Mouse (Mus musculus): ENCODE measurements at regions not wholly inside any gene's neighbourhood (a gene's known extent, or its start where the extent isn't known, plus 50 kb on each side); places are given as distances from the start of the nearest gene placed in this dataset.

DNA sequence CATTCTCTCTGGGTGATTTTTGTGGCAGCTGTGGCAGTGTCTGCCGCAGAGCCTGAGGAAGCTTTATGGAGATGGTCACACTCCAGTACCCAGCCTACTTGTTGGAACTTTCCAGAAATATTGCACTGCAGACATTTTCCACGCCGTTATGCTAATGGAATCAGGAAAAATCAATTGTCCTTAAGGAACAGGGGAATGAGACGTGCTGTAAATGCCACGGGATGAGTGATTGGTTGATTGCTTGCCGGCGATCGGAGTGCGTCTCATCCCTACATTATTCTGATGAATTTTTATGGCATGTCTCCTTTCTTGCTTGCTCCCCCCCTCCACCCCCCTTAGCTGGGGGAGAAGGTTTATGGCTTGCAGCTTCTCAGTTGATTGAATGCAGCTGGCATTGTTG is 142.9 kb downstream of the Dmrta2 start:
- H3K4me2 ChIP-seq (ENCODE audit: low read length), result 0 out of 2 replicates have a peak overlapping the region, but pooled peaks have one; percentile 20
- peaks cover 7% of the 10 kb centered on the region for H3K4me1 ChIP-seq (replicated peaks; ENCODE audit: control insufficient read depth, insufficient read depth, low read length)
- no peak overlapping the region for H3K9ac ChIP-seq (replicated peaks; ENCODE audit: low read depth, low read length)
- no peak overlapping the region for H3K4me3 ChIP-seq (replicated peaks; ENCODE audit: low read length)
- 62% methylated on average over 9 of the region's 9 CpGs for WGBS
- no peaks in the 10 kb centered on the region for H3K27me3 ChIP-seq (replicated peaks; ENCODE audit: control insufficient read depth, insufficient read depth, low read length)
- H3K36me3 ChIP-seq (ENCODE audit: control insufficient read depth, insufficient read depth), result no peaks in the 10 kb centered on the region
- peak; percentile 31; the same call in 1 of the 2 replicates for ATAC-seq
- peak overlapping the region; percentile 24 for H3K27ac ChIP-seq (ENCODE audit: low read length)
- no peaks in the 10 kb centered on the region for H3K9me3 ChIP-seq (ENCODE audit: control insufficient read depth, low read length)

DNA sequence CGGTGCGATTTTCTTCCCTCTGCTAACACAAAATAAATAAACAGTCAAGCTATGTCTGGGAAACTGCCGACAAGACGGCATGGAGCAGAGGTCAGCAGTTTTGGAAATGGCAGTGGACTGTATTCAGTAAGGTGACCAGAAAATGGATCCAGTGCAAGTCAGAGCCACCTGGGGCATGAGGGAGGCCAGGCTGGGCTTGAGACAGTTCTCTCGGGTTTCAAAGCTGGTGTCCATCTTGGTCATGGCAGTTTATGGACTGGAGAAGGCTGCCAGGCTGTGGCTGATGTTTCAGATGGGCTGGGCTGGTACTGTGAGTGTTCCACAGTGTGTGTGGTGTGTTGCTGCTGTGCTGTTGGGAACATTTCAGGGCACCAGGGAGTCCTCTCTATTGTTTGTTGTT is 143.6 kb downstream of the Dmrta2 start:
- WGBS, result 21% methylated on average over 5 of the region's 5 CpGs

DNA sequence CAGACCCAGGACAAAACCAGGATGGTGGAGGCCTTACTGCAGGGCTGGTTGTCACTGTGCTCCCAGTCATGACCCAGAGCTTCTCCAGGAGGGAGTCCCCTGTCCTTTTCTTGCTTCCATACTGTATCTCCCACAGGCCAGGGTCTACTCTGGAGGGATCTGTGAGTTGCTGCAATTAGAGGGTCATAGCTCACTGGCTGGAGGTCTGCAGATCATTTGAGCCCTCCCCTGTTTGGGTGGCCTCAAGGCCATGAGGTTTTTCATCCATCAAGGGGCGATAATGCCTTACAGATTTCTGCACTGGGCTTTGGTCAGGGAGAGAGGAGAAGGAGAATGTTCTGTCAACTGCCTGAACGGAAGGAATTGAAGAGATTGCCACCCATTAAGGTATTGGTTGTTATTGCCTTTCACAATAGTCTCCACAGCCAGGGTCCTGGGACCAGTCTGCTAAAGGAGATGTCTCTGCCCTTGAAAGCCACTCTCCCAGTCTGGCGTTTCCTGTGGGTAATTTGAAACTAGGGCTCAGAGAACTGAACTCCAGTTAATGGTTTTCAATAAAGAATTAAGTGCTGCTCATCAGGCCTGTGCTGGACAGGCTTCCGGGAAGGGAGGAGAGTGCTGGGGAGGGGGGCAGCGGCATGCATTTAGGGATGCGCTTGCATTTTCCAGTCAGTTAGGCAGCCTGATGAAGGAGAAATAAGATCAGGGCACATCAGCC is 147.4 kb downstream of the Dmrta2 start:
- H3K4me3 ChIP-seq (replicated peaks; ENCODE audit: low read length), result no peak overlapping the region
- 47% methylated on average over 6 of the region's 6 CpGs for WGBS
- no peak for ATAC-seq
- H3K9me3 ChIP-seq (ENCODE audit: control insufficient read depth, low read length), result no peaks in the 10 kb centered on the region
- no peaks in the 10 kb centered on the region for H3K36me3 ChIP-seq (ENCODE audit: control insufficient read depth, insufficient read depth)
- H3K4me2 ChIP-seq (ENCODE audit: low read length), result no peak overlapping the region
- no peak overlapping the region for H3K27ac ChIP-seq (ENCODE audit: low read length)
- H3K9ac ChIP-seq (replicated peaks; ENCODE audit: low read depth, low read length), result no peak overlapping the region
- no peaks in the 10 kb centered on the region for H3K27me3 ChIP-seq (replicated peaks; ENCODE audit: control insufficient read depth, insufficient read depth, low read length)
- peaks cover 12% of the 10 kb centered on the region for H3K4me1 ChIP-seq (replicated peaks; ENCODE audit: control insufficient read depth, insufficient read depth, low read length)

More for the DNA sequence above, 143.6 kb downstream of the Dmrta2 start:
- Histone ChIP-seq H3K4me1 (replicated peaks; ENCODE audit: control insufficient read depth, insufficient read depth, low read length) (peaks cover 7% of the 10 kb centered on the region), H3K9me3 (ENCODE audit: control insufficient read depth, low read length) (no peaks in the 10 kb centered on the region), H3K36me3 (ENCODE audit: control insufficient read depth, insufficient read depth) (no peaks in the 10 kb centered on the region), H3K9ac (replicated peaks; ENCODE audit: low read depth, low read length) (no peak overlapping the region), H3K27me3 (replicated peaks; ENCODE audit: control insufficient read depth, insufficient read depth, low read length) (no peaks in the 10 kb centered on the region), H3K4me2 (ENCODE audit: low read length) (no peak overlapping the region), H3K27ac (ENCODE audit: low read length) (peak overlapping the region; percentile 55), H3K4me3 (replicated peaks; ENCODE audit: low read length) (no peak overlapping the region)
- ATAC-seq, result no peak; the same call in 1 of the 2 replicates

DNA sequence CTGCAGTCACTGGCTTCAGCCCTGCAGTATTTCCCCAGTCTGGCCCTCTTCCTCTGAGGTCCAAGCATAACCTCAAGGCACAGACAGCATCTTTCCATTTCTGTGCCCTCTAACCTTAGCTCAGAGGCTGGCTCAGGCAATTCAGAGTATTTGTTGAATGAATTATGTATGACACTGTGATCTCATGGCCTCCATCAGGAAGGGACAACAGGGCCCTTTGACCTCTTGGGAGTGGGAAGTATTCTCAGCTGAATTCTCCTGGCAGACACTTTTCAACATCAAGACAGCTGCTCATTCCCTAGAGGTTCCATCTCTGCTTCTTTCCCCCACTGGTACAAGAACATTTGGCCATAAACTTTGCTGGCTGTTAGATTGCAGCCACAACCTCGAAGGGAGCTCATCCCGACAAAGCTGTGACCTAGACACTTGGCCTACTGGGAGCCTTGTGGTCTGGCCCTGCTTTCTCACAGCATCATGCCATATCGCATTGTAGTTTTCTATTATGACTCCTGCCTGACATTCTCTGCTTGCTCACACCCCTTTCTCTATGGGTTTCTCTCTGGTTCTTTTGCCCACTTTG is 150.2 kb downstream of the Dmrta2 start:
- no peak for ATAC-seq
- H3K9ac ChIP-seq (replicated peaks; ENCODE audit: low read depth, low read length), result no peak overlapping the region
- H3K4me1 ChIP-seq (replicated peaks; ENCODE audit: control insufficient read depth, insufficient read depth, low read length), result peaks cover 5% of the 10 kb centered on the region
- 87% methylated on average over 3 of the region's 3 CpGs for WGBS
- H3K27me3 ChIP-seq (replicated peaks; ENCODE audit: control insufficient read depth, insufficient read depth, low read length), result no peaks in the 10 kb centered on the region
- H3K36me3 ChIP-seq (ENCODE audit: control insufficient read depth, insufficient read depth), result no peaks in the 10 kb centered on the region
- no peak overlapping the region for H3K4me2 ChIP-seq (ENCODE audit: low read length)
- no peaks in the 10 kb centered on the region for H3K9me3 ChIP-seq (ENCODE audit: control insufficient read depth, low read length)
- no peak overlapping the region for H3K27ac ChIP-seq (ENCODE audit: low read length)
- no peak overlapping the region for H3K4me3 ChIP-seq (replicated peaks; ENCODE audit: low read length)

DNA sequence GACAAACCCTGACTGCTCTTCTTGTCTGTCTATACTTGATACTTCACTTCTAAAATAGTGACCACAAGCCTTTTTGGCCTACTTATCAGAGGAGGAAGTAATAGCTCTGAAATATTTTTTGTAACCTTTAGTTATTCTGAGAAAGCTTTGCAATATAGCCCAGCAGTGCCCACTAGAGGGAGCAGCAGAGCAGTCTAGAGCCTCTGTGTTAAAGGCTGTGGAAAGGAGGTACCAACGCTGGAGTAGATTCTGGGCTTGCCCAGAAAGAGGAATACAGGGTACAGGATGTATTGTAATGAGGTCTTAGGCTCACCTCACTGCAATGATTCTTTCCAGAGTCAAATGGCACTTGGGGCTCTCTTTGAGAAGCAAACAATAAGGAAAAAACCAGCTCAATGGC is 151.1 kb downstream of the Dmrta2 start:
- 0% methylated on average over 1 of the region's 1 CpGs for WGBS
- Histone ChIP-seq H3K36me3 (ENCODE audit: control insufficient read depth, insufficient read depth) (no peaks in the 10 kb centered on the region), H3K9me3 (ENCODE audit: control insufficient read depth, low read length) (no peaks in the 10 kb centered on the region), H3K4me1 (replicated peaks; ENCODE audit: control insufficient read depth, insufficient read depth, low read length) (peaks cover 5% of the 10 kb centered on the region), H3K27ac (ENCODE audit: low read length) (no peak overlapping the region), H3K4me3 (replicated peaks; ENCODE audit: low read length) (no peak overlapping the region), H3K9ac (replicated peaks; ENCODE audit: low read depth, low read length) (no peak overlapping the region), H3K4me2 (ENCODE audit: low read length) (no peak overlapping the region), H3K27me3 (replicated peaks; ENCODE audit: control insufficient read depth, insufficient read depth, low read length) (no peaks in the 10 kb centered on the region)
- ATAC-seq, result peak; percentile 92

DNA sequence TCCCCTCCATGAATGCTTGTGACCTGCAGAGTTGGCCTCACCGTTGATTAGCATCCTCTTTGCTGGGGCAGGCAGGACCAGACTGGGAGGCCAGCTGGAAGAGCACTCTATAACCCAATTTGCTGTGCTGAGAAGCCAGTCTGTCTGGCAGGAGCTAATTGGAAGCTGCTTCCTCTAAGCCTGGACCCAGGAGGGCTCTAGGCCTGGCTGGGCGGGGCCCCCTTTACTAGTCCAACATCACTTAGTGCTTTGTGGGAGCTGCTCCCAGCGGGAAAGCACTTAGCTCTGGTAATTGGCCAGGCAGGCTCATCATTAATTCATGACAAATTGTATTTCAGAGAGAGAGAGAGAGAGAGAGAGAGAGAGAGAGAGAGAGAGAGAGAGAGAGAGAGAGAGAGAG is 151.7 kb downstream of the Dmrta2 start:
- WGBS, result 21% methylated on average over 3 of the region's 3 CpGs
- H3K27ac ChIP-seq (ENCODE audit: low read length), result no peak overlapping the region
- H3K36me3 ChIP-seq (ENCODE audit: control insufficient read depth, insufficient read depth), result no peaks in the 10 kb centered on the region
- no peak overlapping the region for H3K4me2 ChIP-seq (ENCODE audit: low read length)
- H3K27me3 ChIP-seq (replicated peaks; ENCODE audit: control insufficient read depth, insufficient read depth, low read length), result no peaks in the 10 kb centered on the region
- peaks cover 5% of the 10 kb centered on the region for H3K4me1 ChIP-seq (replicated peaks; ENCODE audit: control insufficient read depth, insufficient read depth, low read length)
- no peaks in the 10 kb centered on the region for H3K9me3 ChIP-seq (ENCODE audit: control insufficient read depth, low read length)
- peak; percentile 70 for ATAC-seq
- H3K9ac ChIP-seq (replicated peaks; ENCODE audit: low read depth, low read length), result no peak overlapping the region
- no peak overlapping the region for H3K4me3 ChIP-seq (replicated peaks; ENCODE audit: low read length)

DNA sequence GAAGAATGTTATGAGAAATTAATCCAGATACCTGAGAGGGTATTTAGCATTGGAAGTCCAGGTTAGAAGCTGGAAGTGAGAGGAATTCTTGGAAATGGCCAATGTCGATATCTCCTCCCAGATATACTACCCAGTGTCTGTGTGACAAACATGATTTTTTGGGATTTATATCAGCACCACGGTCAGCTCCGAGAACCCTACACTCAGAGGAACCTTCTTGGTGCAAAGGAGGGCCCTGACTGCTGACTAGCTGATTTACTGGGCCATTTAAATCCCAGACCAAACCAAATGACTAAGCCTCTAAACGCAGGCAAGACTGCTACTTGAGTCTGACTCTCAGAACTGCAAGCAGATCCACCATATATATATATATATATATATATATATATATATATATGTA is 154.2 kb downstream of the Dmrta2 start:
- Histone ChIP-seq H3K36me3 (ENCODE audit: control insufficient read depth, insufficient read depth) (no peaks in the 10 kb centered on the region), H3K27ac (ENCODE audit: low read length) (no peak overlapping the region), H3K4me2 (ENCODE audit: low read length) (no peak overlapping the region), H3K9me3 (ENCODE audit: control insufficient read depth, low read length) (no peaks in the 10 kb centered on the region), H3K4me3 (replicated peaks; ENCODE audit: low read length) (no peak overlapping the region), H3K27me3 (replicated peaks; ENCODE audit: control insufficient read depth, insufficient read depth, low read length) (no peaks in the 10 kb centered on the region), H3K9ac (replicated peaks; ENCODE audit: low read depth, low read length) (no peak overlapping the region), H3K4me1 (replicated peaks; ENCODE audit: control insufficient read depth, insufficient read depth, low read length) (peaks cover 8% of the 10 kb centered on the region)
- no peak for ATAC-seq
- 66% methylated on average over 4 of the region's 4 CpGs for WGBS

DNA sequence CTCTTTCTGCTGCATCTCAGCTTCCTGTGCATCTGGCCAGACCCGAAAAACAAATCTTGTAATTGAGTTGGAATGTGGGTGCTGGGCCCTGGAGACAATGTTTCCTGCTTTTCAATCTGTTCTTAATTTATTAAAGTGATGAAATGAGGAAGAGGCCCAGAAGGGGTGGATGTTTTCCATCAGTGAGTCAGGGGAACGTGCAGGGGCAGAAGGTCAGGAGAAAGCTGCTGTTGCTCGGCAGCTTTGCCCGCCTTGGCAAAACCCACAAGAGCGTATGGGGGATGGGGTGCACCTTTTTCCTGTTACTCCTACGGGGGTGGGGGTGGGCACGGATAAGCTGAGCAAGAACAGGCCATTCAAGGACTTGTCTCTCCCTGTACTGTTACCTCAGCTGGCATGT is 156.2 kb downstream of the Dmrta2 start:
- WGBS, result 61% methylated on average over 7 of the region's 7 CpGs
- no peak overlapping the region for H3K9ac ChIP-seq (replicated peaks; ENCODE audit: low read depth, low read length)
- no peak overlapping the region for H3K27ac ChIP-seq (ENCODE audit: low read length)
- no peak for ATAC-seq
- H3K36me3 ChIP-seq (ENCODE audit: control insufficient read depth, insufficient read depth), result no peaks in the 10 kb centered on the region
- H3K4me1 ChIP-seq (replicated peaks; ENCODE audit: control insufficient read depth, insufficient read depth, low read length), result peaks cover 8% of the 10 kb centered on the region
- H3K4me2 ChIP-seq (ENCODE audit: low read length), result no peak overlapping the region
- no peak overlapping the region for H3K4me3 ChIP-seq (replicated peaks; ENCODE audit: low read length)
- no peaks in the 10 kb centered on the region for H3K27me3 ChIP-seq (replicated peaks; ENCODE audit: control insufficient read depth, insufficient read depth, low read length)
- H3K9me3 ChIP-seq (ENCODE audit: control insufficient read depth, low read length), result no peaks in the 10 kb centered on the region

DNA sequence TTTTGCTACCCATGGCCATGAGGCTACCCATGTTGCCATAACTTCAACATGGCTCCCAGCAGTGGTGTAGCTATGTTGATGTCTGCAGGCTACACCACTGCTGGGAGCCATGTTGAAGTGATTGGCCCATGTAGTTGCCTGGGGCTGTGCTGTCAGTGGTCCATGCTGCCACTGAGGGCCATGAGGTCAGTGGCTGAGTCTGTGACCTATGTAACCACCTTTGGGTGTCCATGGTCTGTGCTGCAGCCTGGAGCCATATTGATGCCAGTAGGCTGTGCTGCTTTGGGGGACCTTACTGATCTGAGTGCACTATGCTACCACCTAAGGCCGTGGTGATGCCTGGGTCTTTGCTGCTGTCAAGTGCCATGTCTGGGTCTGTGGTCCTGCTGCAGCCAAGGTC is 167.4 kb downstream of the Dmrta2 start:
- no peaks in the 10 kb centered on the region for H3K27me3 ChIP-seq (replicated peaks; ENCODE audit: control insufficient read depth, insufficient read depth, low read length)
- no peak overlapping the region for H3K27ac ChIP-seq (ENCODE audit: low read length)
- H3K9me3 ChIP-seq (ENCODE audit: control insufficient read depth, low read length), result no peaks in the 10 kb centered on the region
- ATAC-seq, result no peak
- H3K9ac ChIP-seq (replicated peaks; ENCODE audit: low read depth, low read length), result no peak overlapping the region
- no peaks in the 10 kb centered on the region for H3K4me1 ChIP-seq (replicated peaks; ENCODE audit: control insufficient read depth, insufficient read depth, low read length)
- no peaks in the 10 kb centered on the region for H3K36me3 ChIP-seq (ENCODE audit: control insufficient read depth, insufficient read depth)
- WGBS, result 90% methylated on average over 1 of the region's 1 CpGs
- no peak overlapping the region for H3K4me2 ChIP-seq (ENCODE audit: low read length)
- H3K4me3 ChIP-seq (replicated peaks; ENCODE audit: low read length), result no peak overlapping the region
